Mouse (Mus musculus) kidney, embryonic 14.5 days (tissue): Measurements from ENCODE around the gene Tmem185b. TPM values are rescaled to one million over a fixed set of nuclear protein-coding genes. Genes with fewer than 3 reads are reported as not detected.

Experiments
- polyA plus RNA-seq: library from polyadenylated mRNA; unstranded; fragments of >200 nt; fragmentation: Nextera tagmentation; extraction: Ambion mirVana; gene quantifications from 2 replicates; pipeline ENCODE4 v1.2.1, GENCODE M21; 2014

The Tmem185b gene
- polyA plus RNA-seq, 1 experiment from 2014 or later: 28.4 TPM

Other genes starting within 250 kb of the Tmem185b start
- gene Inhbb, start 103.9 kb upstream of the Tmem185b start, polyA plus RNA-seq: 0.16 TPM in 2 replicates
- gene Ralb, start 21.4 kb upstream of the Tmem185b start, polyA plus RNA-seq: 84.7 and 123 TPM in 2 replicates
- 43.4 and 80.2 TPM in 2 replicates for gene Epb41l5, start 122.8 kb downstream of the Tmem185b start, polyA plus RNA-seq